Mouse (Mus musculus) forebrain, embryonic 11.5 days (tissue): ENCODE data around the gene Vmn1r28. TPM values are rescaled to one million over a fixed set of nuclear protein-coding genes. Genes with fewer than 3 reads are reported as not detected.
"Not testable (repeated sequence)": the region's sequence is repeated elsewhere in the genome, so short reads cannot be mapped to it uniquely, and the experiment has no call there.

Experiments
- ATAC-seq: fragments of 200-750 bp; cut with Nextera tagmentation; replicated peaks from 2 replicates; pipeline ENCODE4 v1.8.0; 2017; ENCODE audit warnings: moderate TSS enrichment; ENCODE audit not compliant: low FRiP score
- DNase-seq: peaks from one replicate; pipeline ENCODE4 v3.0.0-alpha.2; 2017; ENCODE audit warnings: low spot score
- H3K27ac ChIP-seq: fragments of 300-500 bp; sonication (generic); 2 replicates; pipeline ENCODE4 v1.5.1; 2014; ENCODE audit warnings: low read depth, low read length
- H3K27me3 ChIP-seq: fragments of 300-500 bp; sonication (generic); 2 replicates; pipeline ENCODE4 v1.6.1; 2014; ENCODE audit warnings: mild to moderate bottlenecking, low read length, mixed read lengths; ENCODE audit not compliant: control insufficient read depth, insufficient read depth
- H3K36me3 ChIP-seq: fragments of 300-500 bp; sonication (generic); 2 replicates; pipeline ENCODE4 v1.6.1; 2014; ENCODE audit warnings: mild to moderate bottlenecking, low read length, moderate library complexity, mixed read lengths; ENCODE audit not compliant: control insufficient read depth, insufficient read depth
- H3K4me1 ChIP-seq: fragments of 300-500 bp; sonication (generic); replicated peaks from 2 replicates; pipeline ENCODE4 v1.6.1; 2014; ENCODE audit warnings: low read length, mixed read lengths; ENCODE audit not compliant: control insufficient read depth, insufficient read depth
- H3K4me2 ChIP-seq: fragments of 300-500 bp; sonication (generic); 2 replicates; pipeline ENCODE4 v1.6.1; 2014; ENCODE audit warnings: low read depth, mild to moderate bottlenecking, low read length, moderate library complexity, mixed read lengths; ENCODE audit not compliant: severe bottlenecking
- H3K4me3 ChIP-seq: fragments of 300-500 bp; sonication (generic); 2 replicates; pipeline ENCODE4 v1.5.1; 2014; ENCODE audit warnings: low read depth, low read length
- H3K9ac ChIP-seq: fragments of 300-500 bp; sonication (generic); 2 replicates; pipeline ENCODE4 v1.6.1; 2014; ENCODE audit warnings: low read length
- H3K9me3 ChIP-seq: fragments of 300-500 bp; sonication (generic); 2 replicates; pipeline ENCODE4 v1.6.1; 2016; ENCODE audit warnings: low read length, mixed read lengths; ENCODE audit not compliant: control insufficient read depth
- WGBS: fragments of 180-500 bp; shearing (Covaris S2); extraction: QIAGEN DNeasy Blood & Tissue Kit; methylation state at CpG from one replicate; pipeline ENCODE4 v1.1.7; 2014; 5-methylcytosine and 5-hydroxymethylcytosine counted together
- polyA plus RNA-seq: library from polyadenylated mRNA; unstranded; fragments of >200 nt; fragmentation: Nextera tagmentation; extraction: Ambion mirVana; gene quantifications from 2 replicates; pipeline ENCODE4 v1.2.1, GENCODE M21; 2014

Gene Vmn1r28
- not detected in 2 replicates for polyA plus RNA-seq

DNA sequence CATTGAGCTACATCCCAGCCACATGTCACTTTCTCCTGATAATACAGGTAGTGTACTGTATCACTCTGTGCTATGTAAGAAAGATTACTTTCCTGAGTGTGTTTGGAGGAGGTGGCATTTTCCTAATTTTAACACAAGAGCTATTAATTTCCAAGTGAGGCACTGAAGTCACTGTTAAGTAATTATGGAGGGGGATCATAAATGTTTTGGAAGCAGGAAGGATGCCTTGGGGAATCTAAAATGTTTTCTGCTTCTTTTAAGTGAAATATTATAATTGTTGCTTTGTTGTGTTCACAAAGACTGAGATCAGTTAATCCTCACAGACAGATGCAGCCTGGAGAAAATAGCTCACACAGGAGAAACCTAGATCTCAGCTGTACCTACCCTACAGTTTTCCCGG is at the start of gene Vmn1r28:
Vmn1r28 (plus strand) TSS at position 301 of the 400 bp plus-strand sequence.
- Histone ChIP-seq H3K9me3 (no peaks in the 10 kb centered on the region), H3K4me3 (no peak within 1 kb of the TSS), H3K36me3 (no peaks in the 10 kb centered on the region), H3K4me2 (no peak within 1 kb of the TSS), H3K27ac (no peak within 1 kb of the TSS), H3K9ac (no peak within 1 kb of the TSS), H3K27me3 (no peaks in the 10 kb centered on the region), H3K4me1 (no peaks in the 10 kb centered on the region)
- no peak for ATAC-seq
- WGBS: 95% methylated on average over 1 of the region's 1 CpGs
- DNase-seq: no peak

DNA sequence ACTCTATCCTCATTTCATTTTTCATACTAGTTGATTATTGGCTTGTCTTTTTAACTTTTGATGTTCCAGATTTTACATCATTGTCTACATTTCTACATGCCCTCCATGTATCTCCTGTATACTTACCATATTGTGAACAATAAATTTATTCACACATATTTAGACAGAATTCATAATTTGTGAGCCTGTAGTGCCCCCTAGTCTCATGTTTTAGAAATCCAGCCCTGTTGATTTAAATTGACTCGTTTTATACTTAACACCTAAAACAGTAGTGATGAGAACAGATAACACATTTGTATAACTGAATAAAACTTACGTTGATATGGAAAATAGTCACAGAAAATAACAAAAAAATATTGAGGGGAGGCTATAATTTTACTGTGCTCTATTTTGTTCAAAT is 45.7 kb upstream of the Vmn1r28 start:
- no peak overlapping the region for H3K4me3 ChIP-seq
- 85% methylated on average over 2 of the region's 2 CpGs for WGBS
- DNase-seq (no peak), ATAC-seq (no peak)
- H3K27me3 ChIP-seq: no peaks in the 10 kb centered on the region
- H3K4me1 ChIP-seq: no peaks in the 10 kb centered on the region
- no peaks in the 10 kb centered on the region for H3K36me3 ChIP-seq
- H3K27ac ChIP-seq: no peak overlapping the region
- H3K4me2 ChIP-seq: no peak overlapping the region
- H3K9me3 ChIP-seq: no peaks in the 10 kb centered on the region
- H3K9ac ChIP-seq: no peak overlapping the region

DNA sequence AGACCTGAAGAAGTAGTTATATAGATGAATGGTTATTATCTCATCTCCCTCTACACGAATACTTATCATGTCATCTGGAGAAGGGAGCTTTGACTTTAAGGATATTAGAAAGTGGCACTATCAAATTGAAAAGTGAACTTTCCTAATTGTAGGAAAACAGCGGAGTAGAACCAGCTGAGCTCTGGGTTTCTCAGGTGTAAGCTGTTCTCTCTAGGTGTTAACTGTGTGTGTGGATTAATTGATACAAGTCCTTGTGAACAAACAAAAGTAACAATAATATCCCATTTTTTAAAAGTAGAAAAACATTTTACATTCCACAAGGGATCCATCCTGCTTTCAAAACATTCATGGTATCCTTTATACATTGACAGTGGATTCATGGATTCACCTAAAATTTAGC is 43.1 kb upstream of the Vmn1r28 start, which contains the start of gene Vmn1r27:
Vmn1r27 (minus strand) TSS at position 101 of the 400 bp plus-strand sequence.
- DNase-seq: no peak
- 91% methylated on average over 2 of the region's 2 CpGs for WGBS
- Histone ChIP-seq H3K27me3 (no peaks in the 10 kb centered on the region), H3K4me1 (no peaks in the 10 kb centered on the region), H3K27ac (no peak within 1 kb of the TSS), H3K4me2 (no peak within 1 kb of the TSS), H3K9ac (no peak within 1 kb of the TSS), H3K4me3 (no peak within 1 kb of the TSS), H3K36me3 (no peaks in the 10 kb centered on the region), H3K9me3 (no peaks in the 10 kb centered on the region)
- ATAC-seq: no peak

GRCm38 (mm10) chr6:58279661-58280060 is 17.8 kb downstream of the Vmn1r28 start:
- 89% methylated on average over 1 of the region's 1 CpGs for WGBS
- H3K9ac ChIP-seq, H3K4me3 ChIP-seq, H3K4me2 ChIP-seq, DNase-seq, H3K9me3 ChIP-seq, ATAC-seq, H3K36me3 ChIP-seq, H3K27ac ChIP-seq, H3K4me1 ChIP-seq, H3K27me3 ChIP-seq: not testable (repeated sequence)

DNA sequence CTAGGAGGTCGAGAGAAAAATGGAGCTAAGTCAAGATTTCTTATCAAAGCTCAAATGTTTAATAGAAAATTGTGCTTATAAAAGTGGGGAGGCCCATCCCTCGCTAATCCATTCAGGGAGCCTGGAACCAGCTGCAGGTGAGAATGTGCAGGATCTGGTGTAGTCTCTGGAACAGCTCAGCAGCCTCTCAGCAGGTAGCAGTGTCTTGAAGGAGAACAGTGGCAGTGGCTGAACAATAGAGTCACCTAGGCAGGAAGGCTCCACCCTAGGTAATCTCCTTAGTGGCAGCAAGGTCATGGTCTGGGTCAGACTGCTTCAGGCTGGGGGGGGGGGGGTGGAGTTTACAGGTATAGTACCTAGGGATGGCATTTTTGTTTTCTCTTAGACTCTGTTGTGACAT is 30.4 kb downstream of the Vmn1r28 start:
- ATAC-seq: no peak
- H3K36me3 ChIP-seq: no peaks in the 10 kb centered on the region
- no peak overlapping the region for H3K4me2 ChIP-seq
- H3K27ac ChIP-seq: no peak overlapping the region
- H3K27me3 ChIP-seq: no peaks in the 10 kb centered on the region
- H3K9ac ChIP-seq: no peak overlapping the region
- H3K9me3 ChIP-seq: no peaks in the 10 kb centered on the region
- H3K4me1 ChIP-seq: no peaks in the 10 kb centered on the region
- H3K4me3 ChIP-seq: no peak overlapping the region
- DNase-seq: no peak
- WGBS: 59% methylated on average over 2 of the region's 2 CpGs

- H3K36me3 ChIP-seq, H3K9me3 ChIP-seq, H3K4me3 ChIP-seq, H3K27ac ChIP-seq, H3K27me3 ChIP-seq, ATAC-seq, H3K4me2 ChIP-seq, H3K9ac ChIP-seq, H3K4me1 ChIP-seq, DNase-seq: not testable (repeated sequence)
- WGBS: 88% methylated on average over 19 of the region's 19 CpGs
Measured at GRCm38 (mm10) chr6:58298511-58298910, 36.7 kb downstream of the Vmn1r28 start.

DNA sequence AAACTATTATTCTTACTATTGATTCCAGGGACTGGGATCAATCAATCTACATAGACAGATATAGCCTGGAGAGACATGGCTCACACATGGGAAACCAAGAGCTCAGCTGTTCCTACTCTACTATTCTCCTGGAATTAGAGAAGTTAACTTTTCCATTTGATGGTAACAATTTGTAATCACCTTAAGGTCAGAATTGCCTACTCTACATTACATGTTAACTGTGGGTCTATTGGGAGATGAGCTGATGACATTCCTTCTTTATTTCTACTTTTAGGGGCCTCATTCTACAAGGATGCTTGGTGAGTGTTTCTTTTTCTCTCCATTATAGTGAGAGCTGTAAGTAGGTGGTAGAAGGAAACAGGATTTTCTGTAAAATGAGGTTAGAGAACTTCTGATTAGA is 39.4 kb downstream of the Vmn1r28 start, which contains the start of gene Vmn1r29:
Vmn1r29 (plus strand) TSS at position 301 of the 400 bp plus-strand sequence.
- H3K9me3 ChIP-seq: no peaks in the 10 kb centered on the region
- no peak for DNase-seq
- H3K4me1 ChIP-seq: no peaks in the 10 kb centered on the region
- H3K27me3 ChIP-seq: no peaks in the 10 kb centered on the region
- no peak within 1 kb of the TSS for H3K27ac ChIP-seq
- no peaks in the 10 kb centered on the region for H3K36me3 ChIP-seq
- no peak within 1 kb of the TSS for H3K9ac ChIP-seq
- H3K4me2 ChIP-seq: no peak within 1 kb of the TSS
- ATAC-seq: no peak
- H3K4me3 ChIP-seq: no peak within 1 kb of the TSS

Other genes with a start within 250 kb of the Vmn1r28 start
- not detected in 2 replicates for gene Vmn1r26, start 246.9 kb upstream of the Vmn1r28 start, polyA plus RNA-seq
- gene Vmn1r27, start 43.2 kb upstream of the Vmn1r28 start, polyA plus RNA-seq: not detected in 2 replicates
- not detected in 2 replicates for gene Vmn1r29, start 39.5 kb downstream of the Vmn1r28 start, polyA plus RNA-seq
- gene Vmn1r30, start 181.3 kb downstream of the Vmn1r28 start, polyA plus RNA-seq: not detected in 2 replicates
- not detected in 2 replicates for gene Vmn1r31, start 213.3 kb downstream of the Vmn1r28 start, polyA plus RNA-seq